Mouse (Mus musculus) G1E (cell line): ENCODE data around the gene Spink4.

Experiments used
- CTCF ChIP-seq: IDR thresholded peaks from 2 replicates; pipeline ENCODE4 v1.5.1; 2012; ENCODE audit warnings: low read depth, low read length, inconsistent platforms, mixed read lengths
- GATA1 ChIP-seq: IDR thresholded peaks from 2 replicates; pipeline ENCODE4 v1.6.1; 2012; ENCODE audit warnings: borderline replicate concordance, low read length, inconsistent platforms, mixed read lengths
- GATA2 ChIP-seq: IDR thresholded peaks from 2 replicates; pipeline ENCODE4 v1.6.1; 2012; ENCODE audit warnings: low read depth, low read length, inconsistent platforms, borderline replicate concordance
- POLR2AphosphoS5 ChIP-seq: IDR thresholded peaks from 2 replicates; pipeline ENCODE4 v1.6.1; 2012; ENCODE audit warnings: low read depth, low read length, inconsistent platforms; ENCODE audit not compliant: insufficient replicate concordance
- TAL1 ChIP-seq: conservative IDR thresholded peaks from 2 replicates; pipeline ENCODE4 v1.6.1; 2012; ENCODE audit warnings: low read depth, low read length, inconsistent platforms, mixed read lengths

DNA sequence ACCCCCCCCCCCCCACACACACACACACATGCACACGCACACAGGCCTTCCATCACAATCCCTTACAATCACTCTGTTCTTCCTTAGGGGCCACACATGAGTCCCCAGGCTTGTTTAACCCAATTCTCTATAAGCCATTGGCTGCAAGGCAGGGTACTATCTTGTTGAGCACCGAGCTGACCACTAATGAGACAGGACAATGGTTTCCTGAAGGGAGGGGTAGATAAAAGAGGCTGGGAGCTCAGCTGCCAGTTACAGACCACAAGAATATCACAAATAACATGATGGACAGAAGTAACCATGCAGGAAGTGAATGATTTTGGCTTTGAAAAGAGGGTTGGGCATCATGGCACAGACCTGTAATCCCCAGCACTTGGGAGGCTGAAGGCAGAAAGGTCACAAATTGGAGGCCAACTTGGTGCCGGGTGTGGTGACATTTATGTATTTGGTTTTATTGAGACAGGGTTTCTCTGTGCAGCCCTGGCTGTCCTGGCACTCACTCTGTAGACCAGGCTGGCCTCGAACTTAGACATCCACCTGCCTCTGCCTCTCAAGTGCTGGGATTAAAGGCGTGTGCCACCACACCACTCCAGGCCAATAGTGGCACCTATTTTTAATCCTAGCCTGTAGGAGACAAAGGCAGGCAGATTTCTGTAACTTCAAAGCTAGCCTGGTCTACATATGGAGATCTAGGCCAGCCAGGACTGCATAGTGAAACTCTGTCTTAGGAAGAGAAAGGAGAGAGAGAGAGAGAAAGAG is 44.9 kb upstream of the Spink4 start:
- TF ChIP-seq CTCF = no peak
- TF ChIP-seq GATA1 = no peak
- no peak for TF ChIP-seq TAL1
- no peak for TF ChIP-seq GATA2
- TF ChIP-seq POLR2AphosphoS5 = no peak
